Mouse (Mus musculus): ENCODE measurements around the gene Ranbp1.

DNA sequence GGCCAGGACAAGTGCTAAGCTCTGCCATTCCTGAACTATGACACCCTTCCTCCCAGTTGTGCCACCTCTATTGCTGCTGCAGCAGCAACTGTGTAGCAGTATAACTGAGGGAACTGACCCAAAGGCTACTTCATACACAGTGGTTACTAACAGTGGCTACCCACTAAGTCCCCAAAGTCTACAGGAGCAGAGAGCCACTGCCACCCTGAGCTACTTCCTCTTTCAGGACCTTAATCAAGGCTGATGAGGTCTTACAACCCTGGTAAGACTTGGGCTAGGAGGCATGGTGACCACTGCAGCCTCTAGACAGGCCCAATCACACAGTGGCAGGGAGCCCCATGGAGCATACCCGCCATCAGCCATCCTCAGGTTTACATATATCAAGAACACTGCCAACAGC is 46.5 kb downstream of the Ranbp1 start:
- TF ChIP-seq CTCF (IDR thresholded peaks at IDR 0.05; ENCODE audit: low read depth) (no peak), EP300 (IDR thresholded peaks at IDR 0.05; ENCODE audit: low read depth) (no peak)

Measured in heart, postnatal 0 days (tissue).